Mouse (Mus musculus): Measurements from ENCODE around the gene Golga7b. TPM values are rescaled to one million over a fixed set of nuclear protein-coding genes. Genes with fewer than 3 reads are reported as not detected.
A peak's percentile ranks its signal among the peaks of the same experiment; 100 is the strongest.

The Golga7b gene
- total and polyA plus RNA-seq, 3 experiments = 0.27 to 2.0 TPM; not detected in 1

- no peak overlapping the region for H3K9ac ChIP-seq (ENCODE audit: control insufficient read depth, low read depth, low read length, poor library complexity, severe bottlenecking)
- H3K27ac ChIP-seq (ENCODE audit: control insufficient read depth, low read depth, low read length) = no peak overlapping the region
- H3K79me2 ChIP-seq (ENCODE audit: control insufficient read depth, insufficient read depth, low read length, poor library complexity) = no peaks in the 10 kb centered on the region
- no peak overlapping the region for H3K4me3 ChIP-seq (ENCODE audit: control insufficient read depth in 1 of 2, insufficient read depth in 1 of 2, low read depth in 2 of 2, low read length in 2 of 2)
- no peaks in the 10 kb centered on the region for H3K4me1 ChIP-seq (ENCODE audit: control insufficient read depth in 1 of 2, insufficient read depth in 2 of 2, low read length in 2 of 2)
- H3K36me3 ChIP-seq (ENCODE audit: control insufficient read depth in 1 of 2, insufficient read depth in 2 of 2, low read length in 2 of 2) = no peaks in the 10 kb centered on the region
- DNase-seq (ENCODE audit: low read depth, low spot score) = no peak
- H3K9me3 ChIP-seq (replicated peaks; ENCODE audit: insufficient read depth, low read length) = no peaks in the 10 kb centered on the region
- no peak for TF ChIP-seq NRF1 (IDR thresholded peaks at IDR 0.05; ENCODE audit: insufficient read depth, low read depth, low read length, poor library complexity, severe bottlenecking)
- TF ChIP-seq MYB (IDR thresholded peaks at IDR 0.05; ENCODE audit: low read depth, low read length) = no peak
- no peak for TF ChIP-seq USF1 (IDR thresholded peaks at IDR 0.05; ENCODE audit: low read depth, low read length)
- TF ChIP-seq CHD1 (IDR thresholded peaks at IDR 0.05; ENCODE audit: low read depth, low read length) = no peak
- TF ChIP-seq EP300 (IDR thresholded peaks at IDR 0.05; ENCODE audit: low read depth in 1 of 2, low read length in 2 of 2) = no peak
- TF ChIP-seq TCF12 (IDR thresholded peaks at IDR 0.05; ENCODE audit: low read depth, low read length) = no peak
- TF ChIP-seq SMC3 (IDR thresholded peaks at IDR 0.05; ENCODE audit: low read depth, low read length) = no peak
- TF ChIP-seq MAZ (IDR thresholded peaks at IDR 0.05; ENCODE audit: low read depth, low read length) = no peak
- TF ChIP-seq KAT2A (conservative IDR thresholded peaks at IDR 0.05; ENCODE audit: low read depth, low read length) = no peak
- TF ChIP-seq RAD21 (IDR thresholded peaks at IDR 0.05; ENCODE audit: low read depth, low read length) = no peak
- TF ChIP-seq POLR2A (IDR thresholded peaks at IDR 0.05; ENCODE audit: control insufficient read depth in 1 of 2, insufficient read depth in 1 of 2, low read depth in 1 of 2, low read length in 2 of 2, poor library complexity in 1 of 2) = no peak
- TF ChIP-seq UBTF (IDR thresholded peaks at IDR 0.05; ENCODE audit: borderline replicate concordance, insufficient read depth, low read depth, low read length) = no peak
- no peak for TF ChIP-seq POLR2AphosphoS2 (IDR thresholded peaks at IDR 0.05; ENCODE audit: low read length)
- peaks cover 9 to 10% of the 10 kb centered on the region in 2 experiments; a peak in 3 of 4 replicates for H3K27me3 ChIP-seq (ENCODE audit: control insufficient read depth in 1 of 2, insufficient read depth in 2 of 2, low read length in 2 of 2)
Measured at GRCm38 (mm10) chr19:42292106-42292505, 44.7 kb downstream of the Golga7b start.

GRCm38 (mm10) chr19:42293216-42293615 is 45.8 kb downstream of the Golga7b start:
- Histone ChIP-seq H3K27me3 (ENCODE audit: control insufficient read depth in 1 of 2, insufficient read depth in 2 of 2, low read length in 2 of 2) (peaks cover 8 to 9% of the 10 kb centered on the region in 2 experiments; a peak in 3 of 4 replicates), H3K36me3 (ENCODE audit: control insufficient read depth in 1 of 2, insufficient read depth in 2 of 2, low read length in 2 of 2) (no peaks in the 10 kb centered on the region), H3K4me3 (ENCODE audit: control insufficient read depth in 1 of 2, insufficient read depth in 1 of 2, low read depth in 2 of 2, low read length in 2 of 2) (no peak overlapping the region), H3K79me2 (ENCODE audit: control insufficient read depth, insufficient read depth, low read length, poor library complexity) (no peaks in the 10 kb centered on the region), H3K4me1 (ENCODE audit: control insufficient read depth in 1 of 2, insufficient read depth in 2 of 2, low read length in 2 of 2) (no peaks in the 10 kb centered on the region), H3K9ac (ENCODE audit: control insufficient read depth, low read depth, low read length, poor library complexity, severe bottlenecking) (no peak overlapping the region), H3K27ac (ENCODE audit: control insufficient read depth, low read depth, low read length) (no peak overlapping the region), H3K9me3 (replicated peaks; ENCODE audit: insufficient read depth, low read length) (no peaks in the 10 kb centered on the region)
- DNase-seq (ENCODE audit: low read depth, low spot score) = no peak
- TF ChIP-seq MYB (IDR thresholded peaks at IDR 0.05; ENCODE audit: low read depth, low read length) = no peak

- peaks cover 2 to 15% of the 10 kb centered on the region in 2 experiments; a peak in 3 of 4 replicates for H3K4me1 ChIP-seq (ENCODE audit: control insufficient read depth in 1 of 2, insufficient read depth in 2 of 2, low read length in 2 of 2)
- H3K27ac ChIP-seq (ENCODE audit: control insufficient read depth, low read depth, low read length) = no peak overlapping the region
- H3K79me2 ChIP-seq (ENCODE audit: control insufficient read depth, insufficient read depth, low read length, poor library complexity) = no peaks in the 10 kb centered on the region
- no peaks in the 10 kb centered on the region for H3K27me3 ChIP-seq (ENCODE audit: control insufficient read depth in 1 of 2, insufficient read depth in 2 of 2, low read length in 2 of 2)
- no peak for DNase-seq (ENCODE audit: low read depth, low spot score)
- no peaks in the 10 kb centered on the region; a peak in 1 of 4 replicates for H3K36me3 ChIP-seq (ENCODE audit: control insufficient read depth in 1 of 2, insufficient read depth in 2 of 2, low read length in 2 of 2)
- H3K9me3 ChIP-seq (replicated peaks; ENCODE audit: insufficient read depth, low read length) = no peaks in the 10 kb centered on the region
- H3K4me3 ChIP-seq (ENCODE audit: control insufficient read depth in 1 of 2, insufficient read depth in 1 of 2, low read depth in 2 of 2, low read length in 2 of 2) = no peak overlapping the region
- TF ChIP-seq MAFK (IDR thresholded peaks at IDR 0.05; ENCODE audit: borderline replicate concordance, low read depth, low read length) (no peak), BHLHE40 (IDR thresholded peaks at IDR 0.05; ENCODE audit: borderline replicate concordance, low read depth, low read length) (peak; percentile 57; the same call in 1 of the 2 replicates), MEF2A (IDR thresholded peaks at IDR 0.05; ENCODE audit: extremely low read depth, insufficient replicate concordance, low read depth, low read length, poor library complexity, severe bottlenecking) (no peak), USF1 (IDR thresholded peaks at IDR 0.05; ENCODE audit: low read depth, low read length) (0 out of 2 replicates have a peak, but pooled peaks have one; percentile 23), MXI1 (IDR thresholded peaks at IDR 0.05; ENCODE audit: low read depth, low read length) (no peak), ZMIZ1 (IDR thresholded peaks at IDR 0.05; ENCODE audit: low read depth, low read length) (no peak)
- no peak overlapping the region for H3K9ac ChIP-seq (ENCODE audit: control insufficient read depth, low read depth, low read length, poor library complexity, severe bottlenecking)
Measured at GRCm38 (mm10) chr19:42303210-42303813, 55.9 kb downstream of the Golga7b start.
